Mouse (Mus musculus) limb, embryonic 10.5 days (tissue): Measurements from ENCODE around the gene Nrip3. TPM values are rescaled to one million over a fixed set of nuclear protein-coding genes. Genes with fewer than 3 reads are reported as not detected.

Experiments used
- DNase-seq: peaks from one replicate; pipeline ENCODE4 v3.0.0-alpha.2; 2017; ENCODE audit warnings: low spot score
- H3K27ac ChIP-seq: fragments of 300-500 bp; sonication (generic); 2 replicates; pipeline ENCODE4 v1.5.1; 2016; ENCODE audit warnings: mild to moderate bottlenecking
- H3K27me3 ChIP-seq: fragments of 300-500 bp; sonication (generic); 2 replicates; pipeline ENCODE4 v1.6.1; 2016; ENCODE audit warnings: low read depth, mild to moderate bottlenecking; ENCODE audit not compliant: poor library complexity, severe bottlenecking
- H3K36me3 ChIP-seq: fragments of 300-500 bp; sonication (generic); 2 replicates; pipeline ENCODE4 v1.6.1; 2016; ENCODE audit warnings: mild to moderate bottlenecking, moderate library complexity
- H3K4me1 ChIP-seq: fragments of 300-500 bp; sonication (generic); 2 replicates; pipeline ENCODE4 v1.6.1; 2016
- H3K4me3 ChIP-seq: fragments of 300-500 bp; sonication (generic); 2 replicates; pipeline ENCODE4 v1.5.1; 2016; ENCODE audit warnings: mild to moderate bottlenecking, moderate library complexity
- H3K9me3 ChIP-seq: fragments of 300-500 bp; sonication (generic); replicated peaks from 2 replicates; pipeline ENCODE4 v1.6.1; 2016; ENCODE audit warnings: mild to moderate bottlenecking
- WGBS: fragments of 180-500 bp; shearing (Covaris S2); methylation state at CpG from one replicate; pipeline ENCODE4 v1.1.7; 2016; 5-methylcytosine and 5-hydroxymethylcytosine counted together
- polyA plus RNA-seq: library from polyadenylated mRNA; unstranded; fragments of >200 nt; fragmentation: Nextera tagmentation; extraction: Ambion mirVana; gene quantifications from 2 replicates; pipeline ENCODE4 v1.2.1, GENCODE M21; 2016

Nrip3 gene
- polyA plus RNA-seq, 1 experiment from 2014 or later: 0.11 TPM

DNA sequence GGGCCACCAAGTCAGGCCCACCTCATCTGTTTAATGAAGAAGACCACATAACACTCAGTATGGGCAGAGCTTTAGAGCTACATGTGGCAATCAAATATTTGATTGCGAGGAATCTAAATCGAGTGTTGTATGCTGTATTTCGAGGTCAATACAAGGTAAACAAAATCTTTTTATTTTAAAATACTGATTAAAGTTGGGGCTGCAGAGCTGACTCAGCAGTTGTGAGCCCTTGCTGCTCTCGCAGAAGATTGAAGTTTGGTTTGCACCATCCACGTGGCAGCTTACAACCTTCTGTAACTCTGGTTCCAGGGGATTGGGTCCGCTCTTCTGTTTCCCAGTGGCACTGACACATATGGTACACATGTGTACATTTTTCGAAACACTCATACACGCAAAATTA, 27.8 kb downstream of the Nrip3 start:
- Histone ChIP-seq H3K27me3 (no peaks in the 10 kb centered on the region), H3K27ac (no peak overlapping the region), H3K4me3 (no peak overlapping the region), H3K9me3 (no peaks in the 10 kb centered on the region), H3K36me3 (no peaks in the 10 kb centered on the region), H3K4me1 (peaks cover 17% of the 10 kb centered on the region)
- DNase-seq: no peak
- whole genome bisulfite sequencing: 91% methylated on average over 8 of the region's 8 CpGs

DNA sequence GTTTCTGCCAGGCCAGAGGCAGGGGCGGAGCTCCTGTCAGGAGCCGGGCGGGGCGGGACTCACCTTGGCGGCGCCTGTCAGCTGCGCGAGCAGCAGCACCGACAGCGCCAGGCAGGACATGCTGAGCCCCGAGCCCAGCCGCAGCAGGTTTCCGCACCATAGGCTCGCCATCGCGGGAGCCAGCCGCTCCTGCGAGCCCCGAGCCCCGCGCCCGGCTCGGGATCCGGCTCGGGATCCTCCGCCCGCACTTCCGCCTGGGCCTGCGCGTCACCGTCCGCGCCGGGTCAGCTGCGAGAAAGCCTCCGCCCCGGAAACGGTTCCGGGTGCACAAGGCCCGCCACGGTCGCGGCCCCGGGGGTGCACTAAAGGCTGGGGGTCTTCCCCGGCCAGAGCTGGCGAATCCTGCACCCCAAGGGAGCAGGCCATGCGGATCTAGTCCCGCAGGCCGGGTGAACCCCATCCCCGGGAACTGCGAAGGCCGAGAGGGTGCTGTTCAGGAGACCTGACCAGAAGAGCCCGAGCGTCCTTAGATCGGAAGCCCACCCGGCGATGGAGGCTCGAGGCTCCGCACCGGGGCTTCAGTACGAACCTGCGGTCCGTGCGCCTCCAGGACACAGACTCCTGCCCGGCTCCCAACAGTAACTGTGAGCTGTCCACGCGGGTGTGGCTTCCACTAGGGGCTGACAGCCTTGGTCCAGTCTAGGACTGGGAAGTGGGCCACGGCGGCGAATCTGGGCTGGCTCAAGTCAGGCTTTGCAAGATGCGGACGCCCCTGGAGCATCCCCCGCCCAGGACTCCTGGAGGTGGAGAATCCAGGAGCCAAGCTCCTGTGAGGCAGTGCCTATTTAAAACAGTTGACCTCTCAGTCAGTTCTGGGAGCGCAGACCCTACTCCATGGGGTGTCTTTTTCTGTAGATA, 29.6 kb downstream of the Nrip3 start, which contains the start of gene Tmem9b:
TSS of gene Tmem9b (minus strand) at position 868 of the 918 bp plus-strand sequence.
- H3K36me3 ChIP-seq: no peaks in the 10 kb centered on the region
- H3K9me3 ChIP-seq: no peaks in the 10 kb centered on the region
- WGBS: under 1% methylated on average over 74 of the region's 74 CpGs
- H3K4me3 ChIP-seq: peak within 1 kb of the TSS; percentile 74
- DNase-seq: peak; percentile 86
- H3K4me1 ChIP-seq: peaks cover 17% of the 10 kb centered on the region
- H3K27me3 ChIP-seq: no peaks in the 10 kb centered on the region
- H3K27ac ChIP-seq: peak within 1 kb of the TSS; percentile 85

DNA sequence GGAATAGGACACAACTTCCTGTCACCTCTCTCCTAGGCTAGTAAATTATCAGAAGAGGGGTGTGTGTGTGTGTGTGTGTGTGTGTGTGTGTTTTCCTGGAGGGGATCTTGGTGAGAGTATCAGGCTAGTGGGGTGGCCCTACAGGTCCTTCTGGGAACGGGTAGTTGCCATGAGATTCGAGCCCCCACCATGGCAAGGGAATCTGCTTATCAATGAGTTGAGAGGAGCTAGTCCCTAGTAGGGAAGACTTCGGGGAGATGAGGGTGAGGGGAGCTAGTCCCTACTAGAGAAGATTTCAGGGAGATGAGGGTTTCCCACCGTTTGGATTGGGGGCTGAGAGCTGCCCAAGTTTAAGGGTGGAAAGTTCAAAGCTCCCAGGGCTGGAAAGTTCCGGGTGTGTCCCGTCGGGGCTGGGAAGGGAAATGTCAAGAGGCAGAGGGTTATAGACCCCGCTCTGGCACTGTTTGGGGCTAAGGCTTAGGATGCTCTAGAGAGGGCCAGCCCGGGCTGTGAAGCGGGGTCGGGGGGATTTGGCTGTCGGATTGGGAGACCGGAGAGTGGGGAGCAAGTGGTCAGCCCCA, 30.3 kb downstream of the Nrip3 start:
- Histone ChIP-seq H3K27ac (peak overlapping the region; percentile 85), H3K36me3 (no peaks in the 10 kb centered on the region), H3K9me3 (no peaks in the 10 kb centered on the region), H3K4me3 (peak overlapping the region; percentile 74), H3K4me1 (peaks cover 17% of the 10 kb centered on the region), H3K27me3 (no peaks in the 10 kb centered on the region)
- DNase-seq: no peak
- 4% methylated on average over 13 of the region's 13 CpGs for WGBS

DNA sequence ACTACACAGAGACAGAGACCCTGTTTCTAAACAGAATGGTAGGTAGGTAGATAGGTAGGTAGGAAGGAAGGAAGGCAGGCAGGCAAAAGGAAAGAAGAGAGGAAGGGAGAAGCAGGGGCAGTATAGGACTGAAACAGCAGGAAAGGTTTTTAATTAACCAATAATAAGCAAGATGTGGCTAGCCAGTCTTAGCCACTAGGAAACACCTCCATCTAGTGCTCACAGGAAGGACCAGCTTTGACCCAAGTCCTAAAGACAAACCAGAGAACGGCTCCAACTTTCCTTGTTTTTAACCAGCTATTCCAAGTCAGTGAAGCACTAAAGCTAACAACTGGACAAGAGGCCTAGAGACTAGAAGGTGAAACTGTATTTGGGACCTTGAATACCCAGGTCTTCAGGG, 34.1 kb downstream of the Nrip3 start:
- DNase-seq: no peak
- 71% methylated on average over 1 of the region's 1 CpGs for WGBS
- H3K4me1 ChIP-seq: peaks cover 11% of the 10 kb centered on the region
- H3K27me3 ChIP-seq: no peaks in the 10 kb centered on the region
- no peak overlapping the region for H3K4me3 ChIP-seq
- no peaks in the 10 kb centered on the region for H3K9me3 ChIP-seq
- no peak overlapping the region for H3K27ac ChIP-seq
- H3K36me3 ChIP-seq: peaks cover 12% of the 10 kb centered on the region; the same call in 1 of the 2 replicates

DNA sequence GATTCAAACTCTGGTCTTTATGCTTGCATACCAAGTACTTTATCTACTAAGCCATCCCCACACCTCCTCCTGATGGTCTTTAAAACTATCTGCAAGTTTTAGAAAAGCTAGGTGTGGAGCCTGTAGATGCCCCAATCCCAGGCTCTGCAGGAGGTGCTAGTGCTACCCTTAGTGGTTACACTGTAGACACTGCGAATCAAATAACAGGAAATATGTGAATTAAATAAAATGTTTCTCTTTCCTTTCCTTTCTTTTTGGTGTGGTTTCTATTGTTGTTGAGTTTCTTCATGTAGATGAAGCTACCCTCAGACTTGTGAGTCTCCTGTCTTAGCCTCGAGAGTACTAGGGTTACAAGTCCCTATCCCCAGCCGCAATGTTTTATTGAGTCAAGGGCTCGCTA, 40.1 kb downstream of the Nrip3 start:
- 89% methylated on average over 4 of the region's 4 CpGs for WGBS

DNA sequence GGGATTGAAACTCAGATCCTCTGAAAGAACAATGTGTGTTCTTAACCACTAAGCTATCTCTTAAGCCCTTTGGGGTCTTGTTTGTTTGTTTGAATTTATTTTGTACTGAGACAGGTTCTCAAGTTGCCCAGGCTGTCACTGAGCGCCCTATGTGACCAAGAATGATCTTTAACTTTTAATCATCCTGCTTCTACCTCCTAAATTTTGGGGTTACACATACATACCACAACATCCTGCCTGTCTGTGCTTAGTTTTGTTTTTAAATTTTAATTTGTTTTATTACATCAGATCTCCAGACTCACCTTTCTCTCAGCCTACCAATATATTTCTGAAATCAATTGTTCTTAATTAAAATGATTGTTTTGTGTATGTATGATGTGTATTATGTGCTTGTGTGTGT, 40.8 kb downstream of the Nrip3 start:
- Histone ChIP-seq H3K36me3 (peaks cover 12% of the 10 kb centered on the region; the same call in 1 of the 2 replicates), H3K4me3 (no peak overlapping the region), H3K27ac (no peak overlapping the region), H3K27me3 (no peaks in the 10 kb centered on the region), H3K9me3 (no peaks in the 10 kb centered on the region), H3K4me1 (no peaks in the 10 kb centered on the region)
- DNase-seq: no peak
- 93% methylated on average over 1 of the region's 1 CpGs for WGBS

More for the DNA sequence above, 40.1 kb downstream of the Nrip3 start:
- no peak overlapping the region for H3K4me3 ChIP-seq
- DNase-seq: no peak
- H3K4me1 ChIP-seq: no peaks in the 10 kb centered on the region
- no peaks in the 10 kb centered on the region for H3K27me3 ChIP-seq
- no peaks in the 10 kb centered on the region for H3K9me3 ChIP-seq
- no peak overlapping the region for H3K27ac ChIP-seq
- H3K36me3 ChIP-seq: peaks cover 12% of the 10 kb centered on the region; the same call in 1 of the 2 replicates

DNA sequence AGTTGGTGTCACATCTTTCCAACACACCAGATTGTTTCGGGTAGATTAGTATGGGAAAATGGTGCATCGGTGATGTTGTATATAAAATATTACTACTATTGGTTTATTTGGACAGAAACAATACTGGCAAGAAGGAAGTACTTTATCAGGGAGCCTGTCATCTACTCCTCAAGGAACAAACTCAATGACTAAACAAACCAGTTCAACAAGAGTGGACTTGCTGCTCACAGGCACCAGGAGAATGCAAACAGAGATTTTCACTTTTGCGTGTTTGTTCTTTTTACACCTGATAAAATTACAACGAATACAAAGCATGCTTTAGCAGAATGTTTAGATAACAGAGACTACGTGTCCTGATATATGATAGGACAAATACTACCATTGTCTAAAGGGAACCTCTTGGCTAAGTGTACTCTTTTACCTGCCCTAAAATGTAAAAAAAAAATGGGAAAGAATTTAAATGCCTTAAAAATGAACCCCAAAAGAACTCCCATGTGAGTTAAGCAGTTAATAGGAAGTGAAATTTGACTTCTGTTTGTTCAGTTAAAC, 41.9 kb downstream of the Nrip3 start:
- Histone ChIP-seq H3K4me3 (no peak overlapping the region), H3K36me3 (peaks cover 6% of the 10 kb centered on the region; the same call in 1 of the 2 replicates), H3K27me3 (no peaks in the 10 kb centered on the region), H3K9me3 (no peaks in the 10 kb centered on the region), H3K27ac (no peak overlapping the region), H3K4me1 (no peaks in the 10 kb centered on the region)
- DNase-seq: no peak
- 92% methylated on average over 5 of the region's 5 CpGs for WGBS

DNA sequence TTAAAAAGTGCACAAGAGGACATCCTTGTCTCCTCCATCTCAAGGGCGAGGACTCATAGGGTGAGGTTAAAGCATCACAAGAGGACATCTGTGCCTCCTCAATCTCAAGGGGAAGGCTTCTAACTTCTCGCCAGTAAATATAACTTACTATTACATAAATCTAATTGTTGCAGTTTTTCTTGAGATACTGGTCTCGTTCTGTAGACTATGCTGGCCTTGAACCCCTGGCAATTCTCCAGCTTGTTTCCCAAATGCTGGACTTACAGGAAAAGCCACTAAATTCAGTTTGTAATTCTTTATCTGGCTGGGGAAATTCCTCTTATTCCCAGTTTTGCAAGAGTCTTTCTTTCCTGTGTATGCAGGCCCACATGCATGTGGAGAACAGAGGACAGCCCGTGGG, 47.0 kb downstream of the Nrip3 start:
- no peak for DNase-seq
- H3K27me3 ChIP-seq: no peaks in the 10 kb centered on the region
- no peaks in the 10 kb centered on the region for H3K36me3 ChIP-seq
- no peak overlapping the region for H3K27ac ChIP-seq
- no peaks in the 10 kb centered on the region for H3K9me3 ChIP-seq
- no peak overlapping the region for H3K4me3 ChIP-seq
- H3K4me1 ChIP-seq: peaks cover 6% of the 10 kb centered on the region; the same call in 1 of the 2 replicates
- WGBS: 96% methylated on average over 4 of the region's 4 CpGs

DNA sequence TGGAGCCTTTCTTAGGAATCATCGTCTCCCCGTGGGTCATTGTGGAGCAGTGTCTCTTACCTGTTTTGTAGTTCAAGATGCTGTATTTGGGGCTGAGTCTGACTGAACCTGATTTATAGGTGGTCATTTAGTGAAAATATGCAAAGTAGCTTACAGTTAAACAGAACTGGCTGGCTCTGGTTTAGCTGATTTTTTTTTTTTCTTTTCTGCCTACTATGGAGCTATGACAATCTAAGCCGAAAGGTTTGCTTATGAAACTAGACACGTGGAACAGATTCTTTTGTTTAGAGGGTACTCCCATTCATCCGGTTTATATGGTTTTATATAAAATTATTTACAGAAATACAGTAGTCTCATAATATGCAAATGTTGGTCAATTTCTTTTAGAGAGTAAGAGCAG, 50.2 kb downstream of the Nrip3 start, which contains the start of gene Ascl3:
TSS of gene Ascl3 (minus strand) at position 101 of the 400 bp plus-strand sequence.
- no peak within 1 kb of the TSS for H3K27ac ChIP-seq
- no peaks in the 10 kb centered on the region for H3K9me3 ChIP-seq
- DNase-seq: no peak
- no peak within 1 kb of the TSS for H3K4me3 ChIP-seq
- H3K4me1 ChIP-seq: peaks cover 6% of the 10 kb centered on the region; the same call in 1 of the 2 replicates
- H3K27me3 ChIP-seq: no peaks in the 10 kb centered on the region
- H3K36me3 ChIP-seq: no peaks in the 10 kb centered on the region
- 88% methylated on average over 5 of the region's 5 CpGs for WGBS

DNA sequence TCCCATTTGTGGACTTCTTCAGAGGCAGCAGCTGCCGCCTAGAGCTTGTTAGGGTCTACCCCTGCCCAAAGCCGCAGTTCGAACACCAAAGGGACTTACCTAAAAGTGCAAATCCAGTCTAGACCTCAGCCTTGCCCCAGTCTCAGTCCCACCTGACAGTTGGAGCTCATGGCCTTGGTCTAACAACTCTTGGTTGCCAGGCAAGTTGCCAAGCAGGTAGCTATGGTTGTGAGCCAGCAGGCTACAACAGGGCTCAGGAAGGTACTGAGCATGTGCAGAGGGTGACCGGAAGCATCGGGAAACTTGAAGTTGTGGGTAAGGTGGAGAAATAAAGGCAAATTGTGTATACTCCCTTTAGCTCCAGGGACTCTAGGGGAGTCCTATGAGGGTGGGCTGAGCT, 58.1 kb downstream of the Nrip3 start, which contains the start of gene BC051019:
TSS of gene BC051019 (minus strand) at position 154 of the 400 bp plus-strand sequence.
- no peak for DNase-seq

DNA sequence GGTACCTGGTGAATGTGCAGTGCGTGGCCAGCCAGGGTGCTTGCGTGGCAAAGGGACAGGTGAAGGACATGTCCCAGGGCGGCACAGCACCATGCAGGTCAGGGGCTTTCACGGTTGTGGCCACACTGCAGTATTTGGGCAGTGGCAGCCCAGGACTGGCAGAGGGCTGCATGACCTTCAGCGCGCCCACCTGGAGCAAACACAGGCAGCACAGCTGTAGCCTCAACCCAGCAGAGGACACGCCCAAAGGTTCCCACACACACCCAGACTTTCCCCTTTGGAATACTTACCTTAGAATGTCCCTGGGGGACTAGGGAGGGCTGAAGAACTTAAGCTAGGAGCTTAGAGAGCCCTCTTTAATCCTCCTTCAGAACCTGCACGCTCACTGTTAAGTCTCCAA, 58.7 kb downstream of the Nrip3 start:
- no peaks in the 10 kb centered on the region for H3K4me1 ChIP-seq
- 99% methylated on average over 8 of the region's 8 CpGs for WGBS
- no peak for DNase-seq

More for the DNA sequence above, 58.1 kb downstream of the Nrip3 start, which contains the start of gene BC051019:
- H3K36me3 ChIP-seq: no peaks in the 10 kb centered on the region
- no peak within 1 kb of the TSS for H3K4me3 ChIP-seq
- WGBS: 92% methylated on average over 5 of the region's 5 CpGs
- H3K9me3 ChIP-seq: no peaks in the 10 kb centered on the region
- H3K27ac ChIP-seq: no peak within 1 kb of the TSS
- H3K4me1 ChIP-seq: no peaks in the 10 kb centered on the region
- no peaks in the 10 kb centered on the region for H3K27me3 ChIP-seq

DNA sequence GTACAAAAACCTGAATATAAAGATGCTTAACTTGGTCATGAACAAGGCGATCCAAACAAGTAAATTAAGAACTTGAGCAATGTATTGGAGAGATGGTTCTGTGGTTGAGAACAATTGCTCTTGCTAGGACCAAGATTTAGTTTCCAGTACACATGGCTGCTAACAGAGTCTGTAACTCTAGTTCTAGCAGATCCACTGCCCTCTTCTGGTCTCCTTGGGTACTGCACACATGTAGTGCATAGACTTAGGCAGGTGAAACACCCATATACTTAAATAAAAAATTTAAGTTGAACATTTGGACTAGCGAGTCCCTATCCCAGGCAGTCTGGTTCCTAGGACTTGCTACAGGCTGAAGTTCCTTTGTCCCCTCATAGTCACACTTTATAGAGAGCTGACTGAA, 59.2 kb downstream of the Nrip3 start:
- Histone ChIP-seq H3K4me3 (no peak overlapping the region), H3K27me3 (no peaks in the 10 kb centered on the region), H3K36me3 (no peaks in the 10 kb centered on the region), H3K27ac (no peak overlapping the region), H3K9me3 (no peaks in the 10 kb centered on the region), H3K4me1 (no peaks in the 10 kb centered on the region)
- no peak for DNase-seq
- WGBS: 92% methylated on average over 2 of the region's 2 CpGs

More for the DNA sequence above, 58.7 kb downstream of the Nrip3 start:
- Histone ChIP-seq H3K9me3 (no peaks in the 10 kb centered on the region), H3K4me3 (no peak overlapping the region), H3K27ac (no peak overlapping the region), H3K27me3 (no peaks in the 10 kb centered on the region), H3K36me3 (no peaks in the 10 kb centered on the region)

DNA sequence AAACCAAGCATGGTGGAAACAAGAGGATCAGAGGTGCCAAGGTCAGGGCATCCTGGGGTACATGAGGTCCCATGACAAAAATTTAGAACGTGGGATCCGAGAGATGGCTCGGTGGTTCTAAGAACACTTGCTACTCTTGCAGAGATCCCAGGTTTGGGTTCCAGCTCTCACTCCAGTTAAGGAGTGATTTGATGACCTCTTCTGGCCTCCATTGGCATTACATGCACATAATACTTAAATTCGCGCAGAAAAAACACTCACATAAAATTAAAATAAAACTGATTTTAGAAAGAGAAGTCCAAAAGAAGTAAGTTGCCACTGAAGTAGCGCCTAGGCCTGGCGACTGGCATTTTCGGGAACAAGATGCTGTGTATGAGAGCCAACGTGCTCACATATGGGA, 62.5 kb downstream of the Nrip3 start:
- DNase-seq: no peak
- Histone ChIP-seq H3K4me3 (no peak overlapping the region), H3K27me3 (no peaks in the 10 kb centered on the region), H3K27ac (no peak overlapping the region), H3K36me3 (no peaks in the 10 kb centered on the region), H3K4me1 (no peaks in the 10 kb centered on the region), H3K9me3 (no peaks in the 10 kb centered on the region)
- 65% methylated on average over 9 of the region's 9 CpGs for WGBS
